Mouse (Mus musculus): ENCODE results near the gene Sars2. TPM values are rescaled to one million over a fixed set of nuclear protein-coding genes. Genes with fewer than 3 reads are reported as not detected.

Gene Sars2
- total and polyA plus RNA-seq, 3 experiments, result 10.5 to 24.9 (median 17.1) TPM

DNA sequence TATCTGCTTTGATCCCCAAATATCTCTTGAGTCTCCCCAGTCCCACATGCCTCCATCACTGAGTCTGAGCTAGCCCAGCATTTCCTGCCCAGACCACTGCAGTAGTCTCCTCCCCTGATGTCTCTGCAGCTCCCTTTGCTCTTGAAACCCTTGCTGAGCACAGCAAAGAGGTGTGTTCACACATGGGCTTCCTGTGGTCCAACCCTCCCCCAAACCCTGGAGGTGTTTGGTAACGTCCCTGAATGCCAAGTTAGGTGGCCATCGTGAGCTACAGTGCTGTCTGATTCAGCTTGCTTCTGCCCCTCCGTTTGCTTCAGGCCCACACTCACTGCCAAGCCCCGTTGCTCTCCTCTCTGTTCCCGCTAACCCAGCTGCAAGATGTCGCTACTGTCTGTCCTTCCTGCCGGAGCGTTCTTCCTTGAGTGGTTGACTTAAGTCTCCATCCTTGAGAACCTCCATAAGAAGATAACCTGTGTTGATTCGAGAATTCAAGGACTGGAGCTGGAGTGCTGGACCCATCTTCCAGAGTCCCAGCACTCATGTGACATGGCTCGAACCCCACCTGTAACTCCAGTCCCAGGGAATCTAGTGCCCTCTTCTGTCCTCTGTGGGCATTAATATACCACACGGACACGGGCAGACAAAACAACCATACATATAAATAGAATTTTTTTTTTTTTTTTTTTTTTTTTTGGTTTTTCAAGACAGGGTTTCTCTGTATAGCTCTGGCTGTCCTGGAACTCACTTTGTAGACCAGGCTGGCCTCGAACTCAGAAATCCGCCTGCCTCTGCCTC, 50.8 kb downstream of the Sars2 start:
- Histone ChIP-seq H3K27ac (ENCODE audit: insufficient read depth, low read depth) (peak overlapping the region; percentile 92), H3K9me3 (replicated peaks; ENCODE audit: low read length) (no peaks in the 10 kb centered on the region), H3K4me3 (replicated peaks in 1 of 3; ENCODE audit: low read depth in 2 of 3, low read length in 2 of 3, poor library complexity in 1 of 3) (peak overlapping the region; percentile 4 to 42 (median 21)), H3K9ac (ENCODE audit: insufficient read depth, low read depth) (peak overlapping the region; percentile 37), H3K27me3 (replicated peaks) (no peaks in the 10 kb centered on the region), H3K36me3 (replicated peaks in 1 of 2; ENCODE audit: control insufficient read depth in 1 of 2, insufficient read depth in 1 of 2, low read length in 1 of 2) (peaks cover 2 to 5% of the 10 kb centered on the region in 2 experiments), H3K79me2 (replicated peaks; ENCODE audit: control insufficient read depth, extremely low read depth, insufficient read depth, poor library complexity, severe bottlenecking) (peaks cover 9% of the 10 kb centered on the region), H3K4me2 (ENCODE audit: insufficient read depth, low read depth, poor library complexity, severe bottlenecking) (peak overlapping the region; percentile 18), H3K4me1 (ENCODE audit: control insufficient read depth in 1 of 2, insufficient read depth in 2 of 2) (peaks cover 37 to 68% of the 10 kb centered on the region in 2 experiments)
- TF ChIP-seq CTCF (conservative IDR thresholded peaks at IDR 0.05 in 1 of 2, IDR thresholded peaks at IDR 0.05 in 1 of 2; ENCODE audit: low read depth in 2 of 2, low read length in 2 of 2), result peak in 1 of 2 experiments; percentile 72; a peak in 2 of 4 replicates
- no peak for TF ChIP-seq JUND (conservative IDR thresholded peaks at IDR 0.05; ENCODE audit: low read depth, low read length)
- TF ChIP-seq ZC3H11A (IDR thresholded peaks at IDR 0.05; ENCODE audit: low read depth, low read length), result peak; percentile 3; the same call in 1 of the 2 replicates
- peak; percentile 32; the same call in 1 of the 2 replicates for TF ChIP-seq MXI1 (IDR thresholded peaks at IDR 0.05; ENCODE audit: low read depth, low read length)
- peak; percentile 22; the same call in 1 of the 2 replicates for TF ChIP-seq NELFE (IDR thresholded peaks at IDR 0.05; ENCODE audit: low read depth, low read length)
- no peak for TF ChIP-seq MAFK (IDR thresholded peaks at IDR 0.05; ENCODE audit: insufficient replicate concordance, low read length)
- peak; percentile 66 for TF ChIP-seq SMC3 (IDR thresholded peaks at IDR 0.05; ENCODE audit: low read depth, low read length)
- TF ChIP-seq USF2 (conservative IDR thresholded peaks at IDR 0.05; ENCODE audit: low read depth, low read length), result no peak
- no peak for TF ChIP-seq KAT2A (IDR thresholded peaks at IDR 0.05; ENCODE audit: insufficient replicate concordance, low read length)
- no peak for TF ChIP-seq MAZ (IDR thresholded peaks at IDR 0.05; ENCODE audit: low read depth, low read length)
- no peak for TF ChIP-seq MAX (IDR thresholded peaks at IDR 0.05; ENCODE audit: low read length)
- TF ChIP-seq HCFC1 (IDR thresholded peaks at IDR 0.05; ENCODE audit: low read depth, low read length), result peak; percentile 25; the same call in 1 of the 2 replicates
- peak; percentile 45; the same call in 1 of the 2 replicates for TF ChIP-seq MYC (IDR thresholded peaks at IDR 0.05; ENCODE audit: low read depth, low read length)
- peak; percentile 91 for TF ChIP-seq ZNF384 (IDR thresholded peaks at IDR 0.05; ENCODE audit: low read depth, low read length)
- no peak for TF ChIP-seq CHD1 (IDR thresholded peaks at IDR 0.05; ENCODE audit: low read depth, low read length)
- TF ChIP-seq TCF12 (IDR thresholded peaks at IDR 0.05; ENCODE audit: low read depth, low read length), result peak; percentile 40; the same call in 1 of the 2 replicates
- TF ChIP-seq RAD21 (IDR thresholded peaks at IDR 0.05; ENCODE audit: low read depth, low read length), result peak; percentile 68
- peak; percentile 36 for TF ChIP-seq POLR2A (IDR thresholded peaks at IDR 0.05; ENCODE audit: low read depth, low read length)
- TF ChIP-seq ZKSCAN1 (IDR thresholded peaks at IDR 0.05; ENCODE audit: borderline replicate concordance, low read depth, low read length), result no peak
- TF ChIP-seq BHLHE40 (IDR thresholded peaks at IDR 0.05; ENCODE audit: low read depth, low read length), result peak; percentile 46; the same call in 1 of the 2 replicates
- no peak for TF ChIP-seq EP300 (IDR thresholded peaks at IDR 0.05; ENCODE audit: low read length)
- TF ChIP-seq E2F4 (IDR thresholded peaks at IDR 0.05; ENCODE audit: insufficient replicate concordance, low read depth, low read length), result no peak
- no peak for TF ChIP-seq ETS1 (conservative IDR thresholded peaks at IDR 0.05; ENCODE audit: low read depth, low read length)
- TF ChIP-seq PAX5 (IDR thresholded peaks at IDR 0.05; ENCODE audit: low read length), result no peak
- no peak for TF ChIP-seq USF1 (IDR thresholded peaks at IDR 0.05; ENCODE audit: low read depth, low read length)
- no peak for TF ChIP-seq UBTF (IDR thresholded peaks at IDR 0.05; ENCODE audit: low read depth, low read length)
- no peak for TF ChIP-seq TBP (conservative IDR thresholded peaks at IDR 0.05; ENCODE audit: low read depth, low read length)
- no peak for TF ChIP-seq CHD2 (IDR thresholded peaks at IDR 0.05; ENCODE audit: low read length)
- no peak for TF ChIP-seq POLR2AphosphoS2 (IDR thresholded peaks at IDR 0.05; ENCODE audit: low read depth, low read length)
- TF ChIP-seq MEF2A (IDR thresholded peaks at IDR 0.05; ENCODE audit: borderline replicate concordance, low read depth, low read length), result no peak
- no peak for TF ChIP-seq ZMIZ1 (IDR thresholded peaks at IDR 0.05; ENCODE audit: low read depth, low read length)
- TF ChIP-seq ELF1 (IDR thresholded peaks at IDR 0.05; ENCODE audit: low read depth, low read length), result 0 out of 2 replicates have a peak, but pooled peaks have one; percentile 11
- no peak for TF ChIP-seq JUN (IDR thresholded peaks at IDR 0.05; ENCODE audit: insufficient read depth, low read depth, low read length)
- no peak for TF ChIP-seq GABPA (IDR thresholded peaks at IDR 0.05; ENCODE audit: insufficient replicate concordance, low read depth, low read length)
- 0 out of 2 replicates have a peak, but pooled peaks have one; percentile 16 for TF ChIP-seq NRF1 (IDR thresholded peaks at IDR 0.05; ENCODE audit: low read depth, low read length)
- TF ChIP-seq IRF4 (IDR thresholded peaks at IDR 0.05; ENCODE audit: low read depth, low read length), result 0 out of 2 replicates have a peak, but pooled peaks have one; percentile 4
- TF ChIP-seq RCOR1 (conservative IDR thresholded peaks at IDR 0.05; ENCODE audit: low read depth, low read length), result no peak
- no peak for TF ChIP-seq SIN3A (IDR thresholded peaks at IDR 0.05; ENCODE audit: low read length)
- DNase-seq (ENCODE audit: extremely low read depth), result no peak
- in situ Hi-C loops (cut with MboI; ENCODE audit: low pct_ligation_motif_present, low pct_unique_long_range_greater_than_20kb, low sequenced_read_pairs) (loop anchor here (25.0 kb wide), 1 partner anchor 245 kb away; no protein-coding TSS in a partner anchor), dilution Hi-C loops (cut with MboI; ENCODE audit: extremely low pct_ligation_motif_present, extremely low pct_unique_long_range_greater_than_20kb, low sequenced_read_pairs) (no loop called here)

All from CH12.LX (cell line).